Mouse (Mus musculus) lung, embryonic 16.5 days (tissue): ENCODE data around the gene Zdhhc7. TPM values are rescaled to one million over a fixed set of nuclear protein-coding genes. Genes with fewer than 3 reads are reported as not detected.

Experiments
- ATAC-seq: fragments of 200-750 bp; cut with Nextera tagmentation; 2 replicates; pipeline ENCODE4 v1.8.0; 2017; ENCODE audit warnings: low read depth, mild to moderate bottlenecking, moderate library complexity
- H3K27ac ChIP-seq: fragments of 300-500 bp; sonication (generic); 2 replicates; pipeline ENCODE4 v1.5.1; 2014; ENCODE audit warnings: mild to moderate bottlenecking, control low read depth, low read length
- H3K27me3 ChIP-seq: fragments of 300-500 bp; sonication (generic); 2 replicates; pipeline ENCODE4 v1.6.1; 2014; ENCODE audit warnings: low read depth, low read length, mixed read lengths; ENCODE audit not compliant: control insufficient read depth, insufficient read depth
- H3K36me3 ChIP-seq: fragments of 300-500 bp; sonication (generic); 2 replicates; pipeline ENCODE4 v1.6.1; 2014; ENCODE audit warnings: low read length; ENCODE audit not compliant: control insufficient read depth, insufficient read depth
- H3K4me1 ChIP-seq: fragments of 300-500 bp; sonication (generic); replicated peaks from 2 replicates; pipeline ENCODE4 v1.6.1; 2014; ENCODE audit warnings: low read length, mixed read lengths; ENCODE audit not compliant: control insufficient read depth, insufficient read depth
- H3K4me2 ChIP-seq: fragments of 300-500 bp; sonication (generic); 2 replicates; pipeline ENCODE4 v1.6.1; 2014; ENCODE audit warnings: low read depth, low read length, control low read depth
- H3K4me3 ChIP-seq: fragments of 300-500 bp; sonication (generic); 2 replicates; pipeline ENCODE4 v1.5.1; 2014; ENCODE audit warnings: mild to moderate bottlenecking, low read length, control low read depth
- H3K9ac ChIP-seq: fragments of 300-500 bp; sonication (generic); 2 replicates; pipeline ENCODE4 v1.6.1; 2014; ENCODE audit warnings: low read length, control low read depth
- H3K9me3 ChIP-seq: fragments of 300-500 bp; sonication (generic); 2 replicates; pipeline ENCODE4 v1.6.1; 2016; ENCODE audit warnings: low read length; ENCODE audit not compliant: control insufficient read depth
- WGBS: fragments of 180-500 bp; shearing (Covaris S2); extraction: QIAGEN DNeasy Blood & Tissue Kit; methylation state at CpG from one replicate; pipeline ENCODE4 v1.1.7; 2014; 5-methylcytosine and 5-hydroxymethylcytosine counted together
- polyA plus RNA-seq: library from polyadenylated mRNA; unstranded; fragments of >200 nt; fragmentation: Nextera tagmentation; extraction: Ambion mirVana; gene quantifications from 2 replicates; pipeline ENCODE4 v1.2.1, GENCODE M21; 2015

Gene Zdhhc7
- polyA plus RNA-seq, 1 experiment from 2014 or later, result 35.3 TPM

- 41% methylated on average over 3 of the region's 3 CpGs for WGBS
- Histone ChIP-seq H3K4me1 (peaks cover 3% of the 10 kb centered on the region), H3K9me3 (no peaks in the 10 kb centered on the region), H3K4me3 (no peak overlapping the region), H3K9ac (no peak overlapping the region), H3K27me3 (peaks cover 21% of the 10 kb centered on the region), H3K27ac (no peak overlapping the region), H3K4me2 (no peak overlapping the region), H3K36me3 (no peaks in the 10 kb centered on the region)
- ATAC-seq, result no peak
Observed at GRCm38 (mm10) chr8:120119429-120119828, 18.1 kb upstream of the Zdhhc7 start.

- H3K4me2 ChIP-seq, result no peak overlapping the region
- no peak for ATAC-seq
- no peaks in the 10 kb centered on the region for H3K9me3 ChIP-seq
- 70% methylated on average over 5 of the region's 5 CpGs for WGBS
- peaks cover 7% of the 10 kb centered on the region for H3K4me1 ChIP-seq
- H3K9ac ChIP-seq, result no peak overlapping the region
- no peaks in the 10 kb centered on the region for H3K36me3 ChIP-seq
- no peak overlapping the region for H3K4me3 ChIP-seq
- peaks cover 22% of the 10 kb centered on the region for H3K27me3 ChIP-seq
- H3K27ac ChIP-seq, result no peak overlapping the region
Observed at GRCm38 (mm10) chr8:120118847-120119246, 17.6 kb upstream of the Zdhhc7 start.

DNA sequence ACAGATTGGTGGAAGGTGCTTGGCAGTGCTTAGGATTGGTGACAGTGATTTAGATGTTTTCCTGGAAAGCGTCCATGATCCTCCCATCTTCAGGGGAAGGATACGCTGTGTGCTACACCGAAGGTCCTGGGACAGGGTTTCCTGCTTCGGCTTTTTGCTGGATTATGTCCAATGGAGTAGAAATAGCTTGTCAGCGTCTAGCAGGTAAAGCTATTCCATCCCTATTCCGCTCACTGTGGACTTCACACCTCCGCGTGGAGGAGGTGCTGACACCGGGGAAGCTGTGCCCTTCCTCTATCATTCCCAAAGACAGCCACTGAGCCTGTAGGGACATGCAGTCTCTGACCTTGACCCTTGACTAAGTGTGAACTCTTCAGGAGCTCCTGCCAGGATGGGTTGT lies 16.9 kb upstream of the Zdhhc7 start:
- no peaks in the 10 kb centered on the region for H3K36me3 ChIP-seq
- H3K27me3 ChIP-seq, result peaks cover 22% of the 10 kb centered on the region
- H3K4me2 ChIP-seq, result no peak overlapping the region
- H3K9me3 ChIP-seq, result no peaks in the 10 kb centered on the region
- H3K4me1 ChIP-seq, result peaks cover 7% of the 10 kb centered on the region
- no peak for ATAC-seq
- no peak overlapping the region for H3K27ac ChIP-seq
- H3K9ac ChIP-seq, result no peak overlapping the region
- 65% methylated on average over 9 of the region's 9 CpGs for WGBS
- no peak overlapping the region for H3K4me3 ChIP-seq

GRCm38 (mm10) chr8:120116600-120116999 lies 15.3 kb upstream of the Zdhhc7 start:
- H3K9me3 ChIP-seq, result no peaks in the 10 kb centered on the region
- 72% methylated on average over 7 of the region's 7 CpGs for WGBS
- no peak overlapping the region for H3K9ac ChIP-seq
- no peak overlapping the region for H3K4me3 ChIP-seq
- H3K4me2 ChIP-seq, result no peak overlapping the region
- H3K4me1 ChIP-seq, result peaks cover 13% of the 10 kb centered on the region
- ATAC-seq, result no peak
- H3K36me3 ChIP-seq, result no peaks in the 10 kb centered on the region
- H3K27ac ChIP-seq, result no peak overlapping the region
- H3K27me3 ChIP-seq, result peaks cover 22% of the 10 kb centered on the region

- Histone ChIP-seq H3K27me3 (peaks cover 22% of the 10 kb centered on the region), H3K4me3 (peak overlapping the region; percentile 78), H3K4me1 (peaks cover 13% of the 10 kb centered on the region), H3K36me3 (no peaks in the 10 kb centered on the region), H3K27ac (no peak overlapping the region), H3K4me2 (peak overlapping the region; percentile 99), H3K9me3 (no peaks in the 10 kb centered on the region), H3K9ac (peak overlapping the region; percentile 73)
- under 1% methylated on average over 45 of the region's 46 CpGs for WGBS
- peak; percentile 11 for ATAC-seq
Observed at GRCm38 (mm10) chr8:120114315-120114841, 13.1 kb upstream of the Zdhhc7 start.

DNA sequence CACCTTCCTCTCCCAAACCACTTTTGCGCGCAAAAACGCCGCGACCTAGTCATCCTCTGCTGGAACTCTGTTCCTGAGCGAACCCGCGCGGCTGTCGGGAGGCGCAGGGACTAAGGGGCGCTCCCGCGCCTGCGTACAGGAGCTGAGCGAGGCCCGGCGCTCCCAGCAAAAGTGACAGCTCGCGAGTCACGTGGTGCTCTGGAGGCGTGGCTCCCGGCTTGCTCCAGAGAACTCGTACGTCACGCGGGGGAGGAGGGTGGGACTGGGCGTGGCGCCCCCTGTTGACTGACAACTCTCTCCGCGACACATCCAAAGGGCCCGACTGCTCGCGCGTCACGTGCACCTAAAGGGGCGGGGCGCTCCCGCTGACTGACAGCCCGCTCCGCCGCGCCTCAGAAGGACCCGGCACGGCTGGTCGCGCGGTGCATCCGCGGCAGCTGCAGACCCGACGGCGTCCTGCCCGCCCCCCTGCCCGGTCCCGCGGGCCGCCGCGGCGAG lies 12.5 kb upstream of the Zdhhc7 start, which contains the start of gene 6430548M08Rik:
Gene 6430548M08Rik, plus strand, starts transcription at position 395 of the 498 bp plus-strand sequence.
- Histone ChIP-seq H3K27ac (peak within 1 kb of the TSS; percentile 94), H3K4me2 (peak within 1 kb of the TSS; percentile 99), H3K36me3 (no peaks in the 10 kb centered on the region), H3K4me3 (peak within 1 kb of the TSS; percentile 78), H3K27me3 (peaks cover 22% of the 10 kb centered on the region), H3K9me3 (no peaks in the 10 kb centered on the region), H3K9ac (peak within 1 kb of the TSS; percentile 73), H3K4me1 (peaks cover 13% of the 10 kb centered on the region)
- peak; percentile 98 for ATAC-seq
- WGBS, result under 1% methylated on average over 53 of the region's 61 CpGs

- H3K36me3 ChIP-seq, result no peaks in the 10 kb centered on the region
- H3K4me2 ChIP-seq, result peak overlapping the region; percentile 99
- H3K4me1 ChIP-seq, result peaks cover 13% of the 10 kb centered on the region
- peak overlapping the region; percentile 70 for H3K9ac ChIP-seq
- peak overlapping the region; percentile 78 for H3K4me3 ChIP-seq
- no peaks in the 10 kb centered on the region for H3K9me3 ChIP-seq
- peaks cover 22% of the 10 kb centered on the region for H3K27me3 ChIP-seq
- peak; percentile 53 for ATAC-seq
- peak overlapping the region; percentile 94 for H3K27ac ChIP-seq
- WGBS, result 3% methylated on average over 10 of the region's 10 CpGs
Observed at GRCm38 (mm10) chr8:120113306-120113705, 12.0 kb upstream of the Zdhhc7 start.

- no peak overlapping the region for H3K4me3 ChIP-seq
- no peak overlapping the region for H3K27ac ChIP-seq
- no peaks in the 10 kb centered on the region for H3K9me3 ChIP-seq
- H3K36me3 ChIP-seq, result no peaks in the 10 kb centered on the region
- H3K4me2 ChIP-seq, result no peak overlapping the region
- 65% methylated on average over 5 of the region's 5 CpGs for WGBS
- ATAC-seq, result no peak
- peaks cover 11% of the 10 kb centered on the region for H3K4me1 ChIP-seq
- no peak overlapping the region for H3K9ac ChIP-seq
- H3K27me3 ChIP-seq, result peaks cover 22% of the 10 kb centered on the region
Observed at GRCm38 (mm10) chr8:120112535-120112934, 11.3 kb upstream of the Zdhhc7 start.

DNA sequence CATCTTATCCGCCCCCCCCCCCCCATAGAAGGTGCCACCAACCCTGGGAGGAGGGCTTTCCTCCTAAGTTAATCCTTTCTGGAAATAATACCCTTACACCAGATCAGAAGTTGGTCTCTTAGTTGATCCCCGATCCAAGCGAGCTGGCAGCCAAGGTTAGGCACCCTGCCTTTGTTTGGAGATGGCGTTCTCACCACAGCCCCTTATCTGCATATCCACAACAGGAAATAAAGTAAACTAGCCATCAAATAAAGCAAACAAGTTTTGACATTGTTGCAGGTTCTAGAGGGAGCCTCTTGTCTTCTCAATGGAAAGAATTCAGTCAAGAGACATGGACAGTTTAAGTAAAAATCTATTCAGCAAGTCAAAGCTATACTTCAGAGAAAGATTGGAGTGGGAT lies 10.1 kb upstream of the Zdhhc7 start:
- no peaks in the 10 kb centered on the region for H3K9me3 ChIP-seq
- no peak for ATAC-seq
- no peak overlapping the region for H3K4me3 ChIP-seq
- H3K4me2 ChIP-seq, result no peak overlapping the region
- no peak overlapping the region for H3K9ac ChIP-seq
- H3K4me1 ChIP-seq, result peaks cover 11% of the 10 kb centered on the region
- peaks cover 21% of the 10 kb centered on the region for H3K27me3 ChIP-seq
- 38% methylated on average over 4 of the region's 4 CpGs for WGBS
- H3K36me3 ChIP-seq, result no peaks in the 10 kb centered on the region
- no peak overlapping the region for H3K27ac ChIP-seq
